Mouse (Mus musculus): ENCODE results near the gene Clec4n. TPM values are rescaled to one million over a fixed set of nuclear protein-coding genes. Genes with fewer than 3 reads are reported as not detected.
"Not testable (repeated sequence)": the region's sequence is repeated elsewhere in the genome, so short reads cannot be mapped to it uniquely, and the experiment has no call there.

Gene Clec4n
- total RNA-seq, 1 experiment from 2014 or later = 1.6 TPM

GRCm38 (mm10) chr6:123292751-123293400 lies 63.2 kb downstream of the Clec4n start:
- no peak for DNase-seq

- not testable (repeated sequence) for DNase-seq
Observed at GRCm38 (mm10) chr6:123293509-123293908, 63.9 kb downstream of the Clec4n start.

Other genes starting within 250 kb of the Clec4n start
- gene Clec4a4, start 239.5 kb upstream of the Clec4n start, total RNA-seq (2021) = not detected in 2 replicates
- gene Clec4b1, start 179.9 kb upstream of the Clec4n start, total RNA-seq (2021) = not detected in 2 replicates
- gene Clec4a2, start 123.4 kb upstream of the Clec4n start, total RNA-seq (2021) = 3.7 and 4.0 TPM in 2 replicates
- gene Clec4b2, start 57.0 kb upstream of the Clec4n start, total RNA-seq (2021) = 0.30 TPM in 1 of 2 replicates, not detected in the other
- 0.41 TPM in 1 of 2 replicates, not detected in the other for gene Clec4d, start 32.3 kb downstream of the Clec4n start, total RNA-seq (2021)
- gene Clec4e, start 60.0 kb downstream of the Clec4n start, total RNA-seq (2021) = 0.15 and 0.60 TPM in 2 replicates
- not detected in 2 replicates for gene Vmn2r19, start 78.5 kb downstream of the Clec4n start, total RNA-seq (2021)
- gene Vmn2r20, start 188.3 kb downstream of the Clec4n start, total RNA-seq (2021) = not detected in 2 replicates